Mouse (Mus musculus): ENCODE results near the gene Cdk14. TPM values are rescaled to one million over a fixed set of nuclear protein-coding genes. Genes with fewer than 3 reads are reported as not detected.

The Cdk14 gene
- polyA plus RNA-seq, 1 experiment from 2014 or later, result 23.5 TPM

Small RNAs within 50 kb of the gene (microRNA-seq; reads per million reads assigned to microRNA genes)
- not detected for gene Gm25037 (ENCODE audit: insufficient number of aligned reads)
- gene Gm44483 (ENCODE audit: insufficient number of aligned reads), result not detected

Other genes with a start within 250 kb of the Cdk14 start
- not detected in 2 replicates for gene 1700015F17Rik, start 58.8 kb upstream of the Cdk14 start, polyA plus RNA-seq (2014; fragmentation: Nextera tagmentation; extraction: Ambion mirVana)
- 34.9 and 41.3 TPM in 2 replicates for gene Cldn12, start 94.6 kb upstream of the Cdk14 start, polyA plus RNA-seq (2014; fragmentation: Nextera tagmentation; extraction: Ambion mirVana)
- 36.0 and 40.7 TPM in 2 replicates for gene Gtpbp10, start 139.2 kb upstream of the Cdk14 start, polyA plus RNA-seq (2014; fragmentation: Nextera tagmentation; extraction: Ambion mirVana)
- 3.5 and 4.7 TPM in 2 replicates for gene Gm8773, start 153.5 kb upstream of the Cdk14 start, polyA plus RNA-seq (2014; fragmentation: Nextera tagmentation; extraction: Ambion mirVana)
- 3.9 and 7.0 TPM in 2 replicates for gene Cfap69, start 243.9 kb upstream of the Cdk14 start, polyA plus RNA-seq (2014; fragmentation: Nextera tagmentation; extraction: Ambion mirVana)

All from forebrain, embryonic 11.5 days (tissue).